Mouse (Mus musculus) myocyte (in vitro differentiated cells): ENCODE results near the gene Focad. TPM values are rescaled to one million over a fixed set of nuclear protein-coding genes. Genes with fewer than 3 reads are reported as not detected.

Experiments
- H3K27me3 ChIP-seq: one replicate; pipeline ENCODE4 v1.6.1; 2011; ENCODE audit not compliant: control insufficient read depth, insufficient read depth, insufficient read length
- H3K36me3 ChIP-seq: one replicate; pipeline ENCODE4 v1.6.1; 2011; ENCODE audit not compliant: control insufficient read depth, insufficient read depth
- H3K4me2 ChIP-seq: one replicate; pipeline ENCODE4 v1.6.1; 2011; ENCODE audit warnings: low read depth, control low read depth
- H3K4me3 ChIP-seq: one replicate; pipeline ENCODE4 v1.5.1; 2011; ENCODE audit warnings: mild to moderate bottlenecking, control low read depth, moderate library complexity
- H3K79me2 ChIP-seq: one replicate; pipeline ENCODE4 v1.6.1; 2011; ENCODE audit not compliant: control insufficient read depth, insufficient read depth
- H3ac ChIP-seq: one replicate; pipeline ENCODE4 v1.6.1; 2011; ENCODE audit not compliant: control insufficient read depth, insufficient read length
- CEBPB ChIP-seq: IDR thresholded peaks from 2 replicates; pipeline ENCODE4 v1.6.1; 2011; ENCODE audit warnings: mild to moderate bottlenecking, moderate library complexity; ENCODE audit not compliant: poor library complexity, insufficient read depth, severe bottlenecking
- E2F4 ChIP-seq: IDR thresholded peaks from one replicate; pipeline ENCODE4 v1.6.1; 2011; ENCODE audit warnings: mild to moderate bottlenecking, control low read depth, moderate library complexity; ENCODE audit not compliant: insufficient read depth
- MAX ChIP-seq: IDR thresholded peaks from one replicate; pipeline ENCODE4 v1.6.1; 2011; ENCODE audit warnings: low read depth, mild to moderate bottlenecking, control low read depth
- MYOD1 ChIP-seq, 3 experiments: IDR thresholded peaks; one replicate each; pipeline ENCODE4 v1.6.1; 2011; ENCODE audit warnings: control low read depth in 2 of 3, low read depth in 2 of 3, mild to moderate bottlenecking in 2 of 3, moderate library complexity in 1 of 3; ENCODE audit not compliant: insufficient read length in 2 of 3, control insufficient read depth in 1 of 3
- MYOG ChIP-seq, 3 experiments: IDR thresholded peaks; one replicate each; pipeline ENCODE4 v1.6.1; 2011; ENCODE audit warnings: control low read depth in 2 of 3, low read depth in 2 of 3, mild to moderate bottlenecking in 2 of 3; ENCODE audit not compliant: insufficient read length in 2 of 3, control insufficient read depth in 1 of 3, insufficient read depth in 1 of 3
- POLR2A ChIP-seq: IDR thresholded peaks from one replicate; pipeline ENCODE4 v1.6.1; 2011; ENCODE audit warnings: low read depth, mild to moderate bottlenecking, control low read depth, moderate library complexity; ENCODE audit not compliant: insufficient read length
- POLR2AphosphoS2 ChIP-seq: IDR thresholded peaks from one replicate; pipeline ENCODE4 v1.6.1; 2011; ENCODE audit warnings: low read depth, control low read depth; ENCODE audit not compliant: insufficient read length
- REST ChIP-seq: IDR thresholded peaks from one replicate; pipeline ENCODE4 v1.6.1; 2011; ENCODE audit warnings: mild to moderate bottlenecking, control low read depth, moderate library complexity; ENCODE audit not compliant: insufficient read depth, insufficient read length
- SRF ChIP-seq: IDR thresholded peaks from one replicate; pipeline ENCODE4 v1.6.1; 2011; ENCODE audit warnings: low read depth; ENCODE audit not compliant: control insufficient read depth, insufficient read length
- TCF12 ChIP-seq: IDR thresholded peaks from one replicate; pipeline ENCODE4 v1.6.1; 2011; ENCODE audit warnings: mild to moderate bottlenecking, control low read depth; ENCODE audit not compliant: poor library complexity, insufficient read depth, severe bottlenecking
- TCF3 ChIP-seq: IDR thresholded peaks from one replicate; pipeline ENCODE4 v1.6.1; 2011; ENCODE audit warnings: low read depth, control low read depth; ENCODE audit not compliant: insufficient read length
- USF1 ChIP-seq: IDR thresholded peaks from one replicate; pipeline ENCODE4 v1.6.1; 2011; ENCODE audit warnings: low read depth, mild to moderate bottlenecking, control low read depth, moderate library complexity
- polyA plus RNA-seq: library from polyadenylated mRNA; unstranded; fragments of >200 nt; fragmentation: generic; extraction: Trizol; gene quantifications from one replicate; pipeline ENCODE4 v1.2.1, GENCODE M21; 2012; ENCODE audit warnings: missing spikeins

The Focad gene
- polyA plus RNA-seq, 1 experiment = 15.3 TPM

GRCm38 (mm10) chr4:88270408-88271067 is 176.1 kb downstream of the Focad start:
- H3K79me2 ChIP-seq = no peaks in the 10 kb centered on the region
- no peak for TF ChIP-seq MAX
- TF ChIP-seq MYOD1 (IDR thresholded peaks at IDR 0.05; ENCODE audit: control insufficient read depth in 1 of 3, insufficient read length in 2 of 3, low read depth in 2 of 3) = peak in 2 of 3 experiments; percentile 45 to 66
- H3K27me3 ChIP-seq = no peaks in the 10 kb centered on the region
- H3K4me2 ChIP-seq = no peak overlapping the region
- H3ac ChIP-seq = no peak overlapping the region
- H3K4me3 ChIP-seq = no peak overlapping the region
- H3K36me3 ChIP-seq = no peaks in the 10 kb centered on the region

- no peak overlapping the region for H3ac ChIP-seq
- TF ChIP-seq TCF3 = no peak
- TF ChIP-seq SRF = no peak
- TF ChIP-seq CEBPB = no peak
- TF ChIP-seq E2F4 = no peak
- TF ChIP-seq TCF12 = no peak
- no peak for TF ChIP-seq MYOD1 (IDR thresholded peaks at IDR 0.05; ENCODE audit: control insufficient read depth in 1 of 3, insufficient read length in 2 of 3, low read depth in 2 of 3)
- TF ChIP-seq POLR2AphosphoS2 = no peak
- no peak for TF ChIP-seq REST
- no peak for TF ChIP-seq MYOG (IDR thresholded peaks at IDR 0.05; ENCODE audit: control insufficient read depth in 1 of 3, insufficient read depth in 1 of 3, insufficient read length in 2 of 3, low read depth in 2 of 3)
- no peak for TF ChIP-seq USF1
- TF ChIP-seq MAX = no peak
- no peak for TF ChIP-seq POLR2A
- no peaks in the 10 kb centered on the region for H3K27me3 ChIP-seq
- no peaks in the 10 kb centered on the region for H3K79me2 ChIP-seq
- H3K4me2 ChIP-seq = no peak overlapping the region
- no peak overlapping the region for H3K4me3 ChIP-seq
- H3K36me3 ChIP-seq = no peaks in the 10 kb centered on the region
Observed at GRCm38 (mm10) chr4:88275571-88276041, 181.2 kb downstream of the Focad start.

GRCm38 (mm10) chr4:88276058-88276734 is 181.8 kb downstream of the Focad start:
- no peak overlapping the region for H3K4me3 ChIP-seq
- H3K27me3 ChIP-seq = no peaks in the 10 kb centered on the region
- H3K79me2 ChIP-seq = no peaks in the 10 kb centered on the region
- no peak overlapping the region for H3K4me2 ChIP-seq
- TF ChIP-seq REST = no peak
- no peak for TF ChIP-seq MAX
- H3ac ChIP-seq = no peak overlapping the region
- no peaks in the 10 kb centered on the region for H3K36me3 ChIP-seq

- Histone ChIP-seq H3K4me3 (no peak overlapping the region), H3K79me2 (no peaks in the 10 kb centered on the region), H3K36me3 (no peaks in the 10 kb centered on the region), H3ac (no peak overlapping the region), H3K27me3 (no peaks in the 10 kb centered on the region), H3K4me2 (no peak overlapping the region)
- no peak for TF ChIP-seq MAX
Observed at GRCm38 (mm10) chr4:88278524-88278923, 184.1 kb downstream of the Focad start.

GRCm38 (mm10) chr4:88280536-88280935 is 186.1 kb downstream of the Focad start:
- Histone ChIP-seq H3K79me2 (no peaks in the 10 kb centered on the region), H3K36me3 (no peaks in the 10 kb centered on the region), H3K27me3 (no peaks in the 10 kb centered on the region), H3ac (no peak overlapping the region), H3K4me3 (no peak overlapping the region), H3K4me2 (no peak overlapping the region)
- no peak for TF ChIP-seq CEBPB
- TF ChIP-seq E2F4 = no peak
- no peak for TF ChIP-seq USF1
- TF ChIP-seq POLR2AphosphoS2 = no peak
- TF ChIP-seq MAX = no peak
- TF ChIP-seq MYOG (IDR thresholded peaks at IDR 0.05; ENCODE audit: control insufficient read depth in 1 of 3, insufficient read depth in 1 of 3, insufficient read length in 2 of 3, low read depth in 2 of 3) = no peak
- no peak for TF ChIP-seq SRF
- no peak for TF ChIP-seq TCF3
- TF ChIP-seq TCF12 = no peak
- no peak for TF ChIP-seq POLR2A
- no peak for TF ChIP-seq REST
- no peak for TF ChIP-seq MYOD1 (IDR thresholded peaks at IDR 0.05; ENCODE audit: control insufficient read depth in 1 of 3, insufficient read length in 2 of 3, low read depth in 2 of 3)
